12 mouse cellular contexts compared by ENCODE assay signal in genomic region chr5:124184191-124184590, GRCm38 (mm10).
A peak's percentile ranks its signal among the peaks of the same experiment; 100 is the strongest.
DNase-seq lines count a peak whose midpoint lies in the region; ATAC-seq and TF ChIP-seq lines count a peak whose summit lies in the region.
"Had no signal": no experiment of that assay in that cellular context is flagged by ENCODE, and none has a peak within 500 bp of the region (broad histone marks: within the 10 kb centered on the region; RNA-seq: fewer than 3 reads in every experiment).

No protein-coding gene starts in this region.

- no peak for ATAC-seq in hindbrain, embryonic 11.5 days (ENCODE audit: low FRiP score)
- no peak for ATAC-seq in forebrain, embryonic 11.5 days (replicated peaks; ENCODE audit: low FRiP score)
- peak; percentile 49 for ATAC-seq in forebrain, postnatal 0 days
- ATAC-seq in midbrain, embryonic 14.5 days (ENCODE audit: low FRiP score, low TSS enrichment): no peak

- H3K27ac ChIP-seq in hindbrain, embryonic 10.5 days: no peak overlapping the region
- no peak overlapping the region for H3K27ac ChIP-seq in hindbrain, embryonic 11.5 days (ENCODE audit: low read depth, low read length)
- H3K27ac ChIP-seq in forebrain, embryonic 11.5 days (ENCODE audit: low read depth, low read length): no peak overlapping the region
- H3K27ac ChIP-seq in forebrain, postnatal 0 days (ENCODE audit: low read depth, low read length): peak overlapping the region; percentile 76
- H3K27ac ChIP-seq in midbrain, embryonic 14.5 days (replicated peaks; ENCODE audit: low read depth, low read length): peak overlapping the region; percentile 88
- H3K27ac ChIP-seq: liver, embryonic 13.5 days; macrophage had no signal

- H3K4me2 ChIP-seq in hindbrain, embryonic 11.5 days (replicated peaks; ENCODE audit: low read depth, low read length): no peak overlapping the region
- H3K4me2 ChIP-seq in forebrain, embryonic 11.5 days (ENCODE audit: low read depth, low read length, severe bottlenecking): peak overlapping the region; percentile 40; the same call in 1 of the 2 replicates
- peak overlapping the region; percentile 74 for H3K4me2 ChIP-seq in forebrain, postnatal 0 days (ENCODE audit: low read depth)
- H3K4me2 ChIP-seq in midbrain, embryonic 14.5 days (ENCODE audit: low read length): peak overlapping the region; percentile 65
- H3K4me2 ChIP-seq: liver, embryonic 13.5 days had no signal

- H3K4me1 ChIP-seq in hindbrain, embryonic 10.5 days (replicated peaks): peaks cover 52% of the 10 kb centered on the region
- peaks cover 19% of the 10 kb centered on the region for H3K4me1 ChIP-seq in hindbrain, embryonic 11.5 days (replicated peaks; ENCODE audit: control insufficient read depth, insufficient read depth, low read length)
- H3K4me1 ChIP-seq in forebrain, embryonic 11.5 days (replicated peaks; ENCODE audit: control insufficient read depth, insufficient read depth, low read length): peaks cover 29% of the 10 kb centered on the region
- H3K4me1 ChIP-seq in forebrain, postnatal 0 days (ENCODE audit: insufficient read depth): peaks cover 38% of the 10 kb centered on the region
- H3K4me1 ChIP-seq in midbrain, embryonic 14.5 days (ENCODE audit: control insufficient read depth, insufficient read depth, low read length): peaks cover 62% of the 10 kb centered on the region

- no peaks in the 10 kb centered on the region for H3K36me3 ChIP-seq in hindbrain, embryonic 10.5 days
- no peaks in the 10 kb centered on the region for H3K36me3 ChIP-seq in hindbrain, embryonic 11.5 days (ENCODE audit: control insufficient read depth, insufficient read depth, low read length)
- no peaks in the 10 kb centered on the region for H3K36me3 ChIP-seq in forebrain, embryonic 11.5 days (ENCODE audit: control insufficient read depth, insufficient read depth, low read length)
- H3K36me3 ChIP-seq in forebrain, postnatal 0 days (ENCODE audit: insufficient read depth): no peaks in the 10 kb centered on the region
- no peaks in the 10 kb centered on the region for H3K36me3 ChIP-seq in midbrain, embryonic 14.5 days (ENCODE audit: control insufficient read depth, insufficient read depth, low read length)
- H3K36me3 ChIP-seq: liver, embryonic 13.5 days had no signal

- 90% methylated on average over 3 of the region's 3 CpGs for WGBS in hindbrain, embryonic 10.5 days
- WGBS in hindbrain, embryonic 11.5 days: 90% methylated on average over 3 of the region's 3 CpGs
- WGBS in forebrain, embryonic 11.5 days: 86% methylated on average over 3 of the region's 3 CpGs
- WGBS in forebrain, postnatal 0 days: 10% methylated on average over 3 of the region's 3 CpGs
- 65% methylated on average over 3 of the region's 3 CpGs for WGBS in midbrain, embryonic 14.5 days

- peak overlapping the region; percentile 35; the same call in 1 of the 2 replicates for H3K4me3 ChIP-seq in hindbrain, embryonic 10.5 days
- H3K4me3 ChIP-seq in hindbrain, embryonic 11.5 days (ENCODE audit: low read depth, low read length): no peak overlapping the region
- no peak overlapping the region for H3K4me3 ChIP-seq in forebrain, embryonic 11.5 days (ENCODE audit: low read depth, low read length)
- H3K4me3 ChIP-seq in forebrain, postnatal 0 days (ENCODE audit: low read depth, low read length): peak overlapping the region; percentile 42
- H3K4me3 ChIP-seq in midbrain, embryonic 14.5 days (replicated peaks; ENCODE audit: low read depth, low read length): peak overlapping the region; percentile 30
- H3K4me3 ChIP-seq: liver, embryonic 13.5 days had no signal

- peaks cover 48% of the 10 kb centered on the region for H3K27me3 ChIP-seq in hindbrain, embryonic 10.5 days (ENCODE audit: insufficient read depth, poor library complexity, severe bottlenecking)
- H3K27me3 ChIP-seq in hindbrain, embryonic 11.5 days (ENCODE audit: control insufficient read depth, insufficient read depth, low read length): no peaks in the 10 kb centered on the region
- H3K27me3 ChIP-seq in forebrain, embryonic 11.5 days (ENCODE audit: control insufficient read depth, insufficient read depth, low read length): no peaks in the 10 kb centered on the region
- no peaks in the 10 kb centered on the region for H3K27me3 ChIP-seq in forebrain, postnatal 0 days (ENCODE audit: insufficient read depth, low read length)
- H3K27me3 ChIP-seq in midbrain, embryonic 14.5 days (ENCODE audit: control insufficient read depth, insufficient read depth, low read length): no peaks in the 10 kb centered on the region
- H3K27me3 ChIP-seq: liver, embryonic 13.5 days had no signal

- no peak overlapping the region for H3K9ac ChIP-seq in hindbrain, embryonic 11.5 days (ENCODE audit: low read depth, low read length)
- peak overlapping the region; percentile 52 for H3K9ac ChIP-seq in forebrain, embryonic 11.5 days (ENCODE audit: low read length)
- peak overlapping the region; percentile 31; the same call in 1 of the 2 replicates for H3K9ac ChIP-seq in forebrain, postnatal 0 days
- H3K9ac ChIP-seq in midbrain, embryonic 14.5 days (replicated peaks; ENCODE audit: low read length): peak overlapping the region; percentile 49
- H3K9ac ChIP-seq: liver, embryonic 13.5 days had no signal

- no peak for DNase-seq in hindbrain, embryonic 10.5 days (ENCODE audit: low spot score)
- no peak for DNase-seq in hindbrain, embryonic 11.5 days (ENCODE audit: low spot score)
- no peak for DNase-seq in forebrain, embryonic 11.5 days (ENCODE audit: low spot score)
- peak; percentile 76 for DNase-seq in forebrain, postnatal 0 days
- no peak for DNase-seq in midbrain, embryonic 14.5 days
- no peak for DNase-seq in lung, adult 18-20 months
- DNase-seq in testis, postnatal 10 days (ENCODE audit: low spot score): no peak
- DNase-seq in urinary bladder, postnatal 10 days (ENCODE audit: low spot score): no peak
- DNase-seq: gastrocnemius, postnatal 25 days; liver, embryonic 13.5 days; right cerebral cortex, postnatal 25 days had no signal

- TF ChIP-seq CTCF in forebrain, postnatal 0 days (IDR thresholded peaks at IDR 0.05; ENCODE audit: low read depth): no peak

- no peaks in the 10 kb centered on the region for H3K9me3 ChIP-seq in hindbrain, embryonic 10.5 days
- no peaks in the 10 kb centered on the region for H3K9me3 ChIP-seq in hindbrain, embryonic 11.5 days (ENCODE audit: control insufficient read depth, low read length)
- H3K9me3 ChIP-seq in forebrain, embryonic 11.5 days (ENCODE audit: control insufficient read depth, low read length): no peaks in the 10 kb centered on the region
- no peaks in the 10 kb centered on the region for H3K9me3 ChIP-seq in forebrain, postnatal 0 days (ENCODE audit: low read length)
- H3K9me3 ChIP-seq in midbrain, embryonic 14.5 days (ENCODE audit: control insufficient read depth, low read length): no peaks in the 10 kb centered on the region
- H3K9me3 ChIP-seq: liver, embryonic 13.5 days had no signal

Comparison
In these comparisons a context has a peak if more than half of its experiments do, and no peak if none do; other contexts are left out.
1. H3K27ac ChIP-seq: peak in forebrain, postnatal 0 days (single experiment) and midbrain, embryonic 14.5 days (single experiment); none in hindbrain, embryonic 10.5 days (single experiment), hindbrain, embryonic 11.5 days (single experiment) and forebrain, embryonic 11.5 days (single experiment).
2. H3K4me3 ChIP-seq: peak in hindbrain, embryonic 10.5 days (single experiment), forebrain, postnatal 0 days (single experiment) and midbrain, embryonic 14.5 days (single experiment); none in hindbrain, embryonic 11.5 days (single experiment) and forebrain, embryonic 11.5 days (single experiment).